Mouse (Mus musculus) C2C12 (cell line): ENCODE data around the gene Fosb.

Source experiments
- CEBPB ChIP-seq: IDR thresholded peaks from one replicate; pipeline ENCODE4 v1.6.1; 2011; ENCODE audit warnings: low read depth, mild to moderate bottlenecking, control low read depth, moderate library complexity
- CTCF ChIP-seq: IDR thresholded peaks from one replicate; pipeline ENCODE4 v1.5.1; 2011; ENCODE audit not compliant: control insufficient read depth, insufficient read depth, insufficient read length

GRCm38 (mm10) chr7:19327128-19327527, 17.3 kb upstream of the Fosb start:
- TF ChIP-seq CTCF: no peak
- TF ChIP-seq CEBPB: peak; percentile 45
